Mouse (Mus musculus): ENCODE results near the gene Lrrn2. TPM values are rescaled to one million over a fixed set of nuclear protein-coding genes. Genes with fewer than 3 reads are reported as not detected.

The Lrrn2 gene
- polyA plus RNA-seq, 1 experiment: 0.17 TPM

- no peak overlapping the region for H3K4me3 ChIP-seq
- TF ChIP-seq TCF3 (IDR thresholded peaks at IDR 0.05; ENCODE audit: insufficient read length, low read depth) (no peak), TCF12 (IDR thresholded peaks at IDR 0.05; ENCODE audit: insufficient read depth, poor library complexity, severe bottlenecking) (no peak), POLR2AphosphoS2 (IDR thresholded peaks at IDR 0.05; ENCODE audit: insufficient read length, low read depth) (no peak), E2F4 (IDR thresholded peaks at IDR 0.05; ENCODE audit: insufficient read depth) (no peak), POLR2A (IDR thresholded peaks at IDR 0.05; ENCODE audit: insufficient read length, low read depth) (no peak), SRF (IDR thresholded peaks at IDR 0.05; ENCODE audit: control insufficient read depth, insufficient read length, low read depth) (no peak), MYOD1 (IDR thresholded peaks at IDR 0.05; ENCODE audit: control insufficient read depth in 1 of 3, insufficient read length in 2 of 3, low read depth in 2 of 3) (no peak), MYOG (IDR thresholded peaks at IDR 0.05; ENCODE audit: control insufficient read depth in 1 of 3, insufficient read depth in 1 of 3, insufficient read length in 2 of 3, low read depth in 2 of 3) (no peak), REST (IDR thresholded peaks at IDR 0.05; ENCODE audit: insufficient read depth, insufficient read length) (no peak), MAX (IDR thresholded peaks at IDR 0.05; ENCODE audit: low read depth) (no peak), CEBPB (IDR thresholded peaks at IDR 0.05; ENCODE audit: insufficient read depth, poor library complexity, severe bottlenecking) (no peak)
- no peaks in the 10 kb centered on the region for H3K36me3 ChIP-seq (ENCODE audit: control insufficient read depth, insufficient read depth)
- H3K4me2 ChIP-seq (ENCODE audit: low read depth): no peak overlapping the region
- peaks cover 61% of the 10 kb centered on the region for H3K27me3 ChIP-seq (ENCODE audit: control insufficient read depth, insufficient read depth, insufficient read length)
- no peak overlapping the region for H3ac ChIP-seq (ENCODE audit: control insufficient read depth, insufficient read length)
- H3K79me2 ChIP-seq (ENCODE audit: control insufficient read depth, insufficient read depth): no peaks in the 10 kb centered on the region
Observed at GRCm38 (mm10) chr1:132879801-132880160, 292 bp upstream of the Lrrn2 start.

DNA sequence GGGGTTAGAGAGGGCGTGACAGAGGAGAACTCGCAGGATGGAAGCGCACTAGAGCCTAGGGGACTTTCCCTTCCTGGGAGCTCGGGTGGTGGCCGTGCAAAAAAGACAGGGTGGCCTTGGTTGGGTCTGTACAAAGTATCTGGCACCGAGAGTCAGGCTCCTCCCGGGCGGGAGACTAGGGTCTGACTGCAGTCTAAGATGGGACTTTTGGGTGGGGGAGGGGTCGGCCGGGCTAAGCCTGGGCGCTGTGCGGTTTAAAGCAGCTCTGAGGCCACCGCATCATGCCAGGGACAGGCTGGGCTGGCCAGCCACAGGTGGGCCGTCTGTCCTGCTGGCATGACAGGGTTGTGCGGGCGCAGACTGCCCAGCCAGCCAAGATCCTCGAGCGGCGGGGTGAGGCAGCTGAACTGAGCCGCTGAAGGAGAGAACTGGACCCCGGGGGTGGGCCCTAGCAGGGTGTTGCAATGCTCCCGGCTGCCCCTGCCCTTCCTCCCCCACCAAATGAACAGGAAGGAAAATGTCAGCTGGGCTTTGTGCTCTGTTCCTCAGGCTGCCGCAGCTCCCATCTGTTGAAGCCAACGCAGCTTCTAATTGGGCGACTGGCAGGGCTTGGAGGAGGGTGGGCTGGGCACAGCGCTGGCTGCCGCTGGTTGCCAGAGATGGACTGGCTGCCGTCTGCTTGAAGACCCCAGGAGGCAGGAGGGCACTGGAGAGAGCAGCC is 1.1 kb downstream of the Lrrn2 start:
- Histone ChIP-seq H3K36me3 (ENCODE audit: control insufficient read depth, insufficient read depth) (no peaks in the 10 kb centered on the region), H3K79me2 (ENCODE audit: control insufficient read depth, insufficient read depth) (no peaks in the 10 kb centered on the region), H3K27me3 (ENCODE audit: control insufficient read depth, insufficient read depth, insufficient read length) (peaks cover 71% of the 10 kb centered on the region), H3ac (ENCODE audit: control insufficient read depth, insufficient read length) (no peak overlapping the region), H3K4me2 (ENCODE audit: low read depth) (no peak overlapping the region), H3K4me3 (no peak overlapping the region)
- TF ChIP-seq USF1 (IDR thresholded peaks at IDR 0.05; ENCODE audit: low read depth): no peak
- TF ChIP-seq CEBPB (IDR thresholded peaks at IDR 0.05; ENCODE audit: insufficient read depth, poor library complexity, severe bottlenecking): no peak
- peak in 1 of 3 experiments; percentile 29 for TF ChIP-seq MYOD1 (IDR thresholded peaks at IDR 0.05; ENCODE audit: control insufficient read depth in 1 of 3, insufficient read length in 2 of 3, low read depth in 2 of 3)
- no peak for TF ChIP-seq TCF12 (IDR thresholded peaks at IDR 0.05; ENCODE audit: insufficient read depth, poor library complexity, severe bottlenecking)
- no peak for TF ChIP-seq POLR2AphosphoS2 (IDR thresholded peaks at IDR 0.05; ENCODE audit: insufficient read length, low read depth)
- no peak for TF ChIP-seq E2F4 (IDR thresholded peaks at IDR 0.05; ENCODE audit: insufficient read depth)
- TF ChIP-seq MAX (IDR thresholded peaks at IDR 0.05; ENCODE audit: low read depth): no peak

DNA sequence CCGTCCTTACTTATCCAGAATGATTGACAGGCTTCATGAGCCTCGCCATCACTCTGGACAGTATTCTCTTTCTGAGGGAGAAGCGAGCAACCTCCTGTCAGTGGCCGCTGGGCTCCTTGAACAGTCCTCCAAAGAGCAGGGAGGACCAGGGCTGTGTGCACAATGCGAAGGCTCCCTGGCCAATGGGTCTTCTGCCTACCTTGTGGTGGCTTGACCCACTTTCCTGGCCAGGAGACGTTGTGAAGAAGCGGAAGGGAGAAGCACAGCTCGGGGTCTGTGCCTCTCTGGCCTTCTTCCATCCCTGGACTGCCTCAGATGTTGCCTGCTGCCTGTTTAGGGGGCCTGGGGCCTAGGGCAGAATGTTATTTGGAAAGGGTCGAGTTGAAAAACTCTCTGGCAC is 1.8 kb downstream of the Lrrn2 start:
- Histone ChIP-seq H3K4me3 (no peak overlapping the region), H3ac (ENCODE audit: control insufficient read depth, insufficient read length) (no peak overlapping the region), H3K27me3 (ENCODE audit: control insufficient read depth, insufficient read depth, insufficient read length) (peaks cover 71% of the 10 kb centered on the region), H3K4me2 (ENCODE audit: low read depth) (no peak overlapping the region), H3K36me3 (ENCODE audit: control insufficient read depth, insufficient read depth) (no peaks in the 10 kb centered on the region), H3K79me2 (ENCODE audit: control insufficient read depth, insufficient read depth) (no peaks in the 10 kb centered on the region)
- no peak for TF ChIP-seq REST (IDR thresholded peaks at IDR 0.05; ENCODE audit: insufficient read depth, insufficient read length)
- TF ChIP-seq E2F4 (IDR thresholded peaks at IDR 0.05; ENCODE audit: insufficient read depth): no peak
- no peak for TF ChIP-seq POLR2AphosphoS2 (IDR thresholded peaks at IDR 0.05; ENCODE audit: insufficient read length, low read depth)
- no peak for TF ChIP-seq MYOD1 (IDR thresholded peaks at IDR 0.05; ENCODE audit: control insufficient read depth in 1 of 3, insufficient read length in 2 of 3, low read depth in 2 of 3)
- TF ChIP-seq CEBPB (IDR thresholded peaks at IDR 0.05; ENCODE audit: insufficient read depth, poor library complexity, severe bottlenecking): no peak

DNA sequence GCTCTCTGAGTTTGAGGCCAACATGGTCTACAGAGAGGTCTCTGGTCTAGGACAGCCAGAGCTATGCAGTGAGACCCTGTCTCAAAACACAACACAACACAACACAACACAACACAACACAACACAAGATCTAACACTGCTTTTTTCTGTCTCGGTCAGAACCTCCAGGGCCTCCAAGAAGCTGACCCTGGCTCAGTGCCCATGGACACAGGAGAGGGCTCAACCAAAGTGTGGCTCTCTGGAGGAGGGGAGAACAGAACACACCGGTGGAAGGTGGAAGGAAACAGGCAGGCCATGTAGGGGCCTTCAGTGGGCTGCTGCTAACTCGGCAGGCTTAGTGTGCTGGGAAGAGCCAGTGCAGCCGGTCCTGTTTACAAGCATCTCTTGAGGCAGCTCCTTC is 5.6 kb downstream of the Lrrn2 start:
- H3K36me3 ChIP-seq (ENCODE audit: control insufficient read depth, insufficient read depth): no peaks in the 10 kb centered on the region
- TF ChIP-seq MYOG (IDR thresholded peaks at IDR 0.05; ENCODE audit: control insufficient read depth in 1 of 3, insufficient read depth in 1 of 3, insufficient read length in 2 of 3, low read depth in 2 of 3): no peak
- TF ChIP-seq TCF3 (IDR thresholded peaks at IDR 0.05; ENCODE audit: insufficient read length, low read depth): no peak
- TF ChIP-seq POLR2A (IDR thresholded peaks at IDR 0.05; ENCODE audit: insufficient read length, low read depth): no peak
- no peak for TF ChIP-seq REST (IDR thresholded peaks at IDR 0.05; ENCODE audit: insufficient read depth, insufficient read length)
- TF ChIP-seq USF1 (IDR thresholded peaks at IDR 0.05; ENCODE audit: low read depth): no peak
- TF ChIP-seq TCF12 (IDR thresholded peaks at IDR 0.05; ENCODE audit: insufficient read depth, poor library complexity, severe bottlenecking): no peak
- TF ChIP-seq CEBPB (IDR thresholded peaks at IDR 0.05; ENCODE audit: insufficient read depth, poor library complexity, severe bottlenecking): no peak

DNA sequence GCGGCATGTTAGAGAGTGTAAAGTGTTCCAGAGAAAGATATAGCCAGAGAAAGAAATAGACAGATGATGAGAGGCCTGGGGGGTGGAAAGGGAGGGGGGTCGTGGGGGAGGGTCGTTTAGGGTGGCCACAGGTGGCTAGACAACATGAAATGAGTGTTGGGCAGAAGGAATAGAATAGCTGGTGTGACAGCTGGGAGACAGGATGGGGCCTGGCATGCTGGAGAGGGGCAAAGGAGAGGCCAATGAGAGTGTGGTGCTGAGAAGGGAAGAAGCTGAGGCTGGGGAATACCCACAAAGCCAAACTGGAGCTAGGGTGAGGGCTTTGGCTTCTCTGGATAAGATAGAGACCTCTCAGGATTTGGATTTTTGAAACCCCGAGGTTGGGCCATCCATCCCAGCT is 6.6 kb downstream of the Lrrn2 start:
- Histone ChIP-seq H3K36me3 (ENCODE audit: control insufficient read depth, insufficient read depth) (no peaks in the 10 kb centered on the region), H3K4me3 (no peak overlapping the region), H3ac (ENCODE audit: control insufficient read depth, insufficient read length) (no peak overlapping the region), H3K4me2 (ENCODE audit: low read depth) (no peak overlapping the region), H3K79me2 (ENCODE audit: control insufficient read depth, insufficient read depth) (no peaks in the 10 kb centered on the region), H3K27me3 (ENCODE audit: control insufficient read depth, insufficient read depth, insufficient read length) (peaks cover 51% of the 10 kb centered on the region)
- TF ChIP-seq TCF12 (IDR thresholded peaks at IDR 0.05; ENCODE audit: insufficient read depth, poor library complexity, severe bottlenecking) (no peak), CEBPB (IDR thresholded peaks at IDR 0.05; ENCODE audit: insufficient read depth, poor library complexity, severe bottlenecking) (no peak), SRF (IDR thresholded peaks at IDR 0.05; ENCODE audit: control insufficient read depth, insufficient read length, low read depth) (no peak), USF1 (IDR thresholded peaks at IDR 0.05; ENCODE audit: low read depth) (no peak), MYOG (IDR thresholded peaks at IDR 0.05; ENCODE audit: control insufficient read depth in 1 of 3, insufficient read depth in 1 of 3, insufficient read length in 2 of 3, low read depth in 2 of 3) (no peak), TCF3 (IDR thresholded peaks at IDR 0.05; ENCODE audit: insufficient read length, low read depth) (no peak), MAX (IDR thresholded peaks at IDR 0.05; ENCODE audit: low read depth) (no peak), POLR2AphosphoS2 (IDR thresholded peaks at IDR 0.05; ENCODE audit: insufficient read length, low read depth) (no peak)

More for the DNA sequence above, 5.6 kb downstream of the Lrrn2 start:
- peaks cover 61% of the 10 kb centered on the region for H3K27me3 ChIP-seq (ENCODE audit: control insufficient read depth, insufficient read depth, insufficient read length)
- no peak overlapping the region for H3K4me3 ChIP-seq
- no peaks in the 10 kb centered on the region for H3K79me2 ChIP-seq (ENCODE audit: control insufficient read depth, insufficient read depth)
- no peak overlapping the region for H3ac ChIP-seq (ENCODE audit: control insufficient read depth, insufficient read length)
- H3K4me2 ChIP-seq (ENCODE audit: low read depth): no peak overlapping the region

Data from myocyte (in vitro differentiated cells).